Mouse (Mus musculus) common myeloid progenitor, adult 5-6 weeks (primary cell): ENCODE results near the gene Pld2. TPM values are rescaled to one million over a fixed set of nuclear protein-coding genes. Genes with fewer than 3 reads are reported as not detected.
"Not testable (repeated sequence)": the region's sequence is repeated elsewhere in the genome, so short reads cannot be mapped to it uniquely, and the experiment has no call there.

Experiments
- ATAC-seq: replicated peaks from 2 replicates; pipeline ENCODE4 v1.8.0; 2016; ENCODE audit warnings: low read depth, mild to moderate bottlenecking, moderate TSS enrichment, inconsistent platforms; ENCODE audit not compliant: poor library complexity, severe bottlenecking
- total RNA-seq: library from RNA; stranded (forward); fragments of 200-1000, 187-1606 nt; gene quantifications from 2 replicates; pipeline ENCODE4 v1.2.3, GENCODE M21; 2017

The Pld2 gene
- 1.2 and 2.7 TPM in 2 replicates for total RNA-seq

DNA sequence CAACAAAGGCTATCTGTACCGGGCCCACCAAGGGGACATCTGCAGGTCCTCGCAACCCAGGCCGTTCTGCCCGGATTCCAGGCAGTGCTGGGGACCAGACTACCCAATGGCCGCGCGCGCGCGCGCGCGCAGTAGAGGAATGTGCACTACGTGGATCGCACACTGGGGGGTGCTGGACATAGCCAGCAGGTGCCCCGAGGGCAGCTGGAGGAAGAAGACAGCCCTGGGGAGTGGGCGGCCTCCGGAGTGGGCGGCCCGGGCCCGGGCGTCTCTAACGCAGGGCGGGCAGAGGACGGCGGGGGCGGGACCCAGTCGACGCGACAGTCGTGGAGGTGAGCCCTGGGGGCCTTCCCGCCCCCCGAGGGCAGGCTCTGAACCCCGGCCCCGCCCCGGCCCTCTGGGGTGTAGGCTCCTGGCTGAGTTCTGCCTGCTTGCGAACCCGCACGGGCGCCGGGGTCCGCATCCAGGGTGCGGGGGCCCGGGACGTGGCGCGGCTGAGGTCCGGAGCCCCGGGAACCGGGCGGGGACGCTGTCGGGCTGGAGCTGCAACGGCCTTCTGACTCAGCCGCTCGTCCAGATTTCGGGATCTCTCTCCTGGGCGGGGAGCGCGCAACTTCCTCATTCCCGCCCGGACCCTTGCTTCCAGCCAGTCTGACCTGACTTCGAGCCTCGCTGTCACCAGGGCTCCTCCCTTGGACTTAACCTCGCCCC, at the start of gene Pld2:
Gene Pld2 (plus strand): TSS at position 188 of the 711 bp plus-strand sequence.
- ATAC-seq, result peak; percentile 90

DNA sequence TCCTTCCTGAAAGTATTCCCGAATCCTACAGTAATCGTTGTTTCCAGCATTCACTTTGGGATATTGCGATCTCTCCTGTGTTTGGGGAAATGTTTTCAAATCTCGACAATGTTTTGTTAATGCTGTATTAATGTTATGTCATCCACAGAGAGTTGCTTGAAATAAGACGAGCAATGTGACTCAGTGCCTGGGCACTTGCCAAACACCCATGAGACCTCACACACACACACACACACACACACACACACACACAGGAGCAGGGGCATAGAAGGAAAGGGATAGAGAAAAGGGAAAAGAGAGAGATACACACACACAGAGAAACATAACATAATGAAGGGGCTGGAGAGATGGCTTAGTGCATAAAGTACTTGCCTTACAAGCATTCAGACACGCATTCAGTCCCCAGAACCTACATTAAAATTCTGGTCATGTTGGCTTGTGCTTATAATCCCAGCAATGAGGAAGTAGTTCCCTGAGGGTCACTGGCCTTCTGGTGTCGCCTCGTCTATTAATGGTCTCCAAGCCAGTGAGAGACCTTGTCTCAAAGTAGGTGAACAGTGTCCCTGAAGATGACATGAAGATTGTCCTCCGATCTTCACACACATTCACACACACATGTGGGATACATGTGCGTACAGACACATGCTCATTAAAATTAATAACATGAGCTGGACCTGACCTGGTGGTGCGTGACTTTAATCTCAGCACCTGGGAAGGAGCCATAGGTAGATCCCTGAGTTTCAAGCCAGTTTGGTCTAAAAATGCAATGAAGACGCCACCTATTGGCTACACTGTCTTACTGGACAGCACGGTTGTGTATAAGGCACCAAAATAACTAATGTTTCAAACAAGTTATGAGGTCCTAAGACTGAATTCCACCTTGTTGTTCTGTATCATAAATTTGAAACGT, 40.0 kb upstream of the Pld2 start:
- no peak for ATAC-seq

DNA sequence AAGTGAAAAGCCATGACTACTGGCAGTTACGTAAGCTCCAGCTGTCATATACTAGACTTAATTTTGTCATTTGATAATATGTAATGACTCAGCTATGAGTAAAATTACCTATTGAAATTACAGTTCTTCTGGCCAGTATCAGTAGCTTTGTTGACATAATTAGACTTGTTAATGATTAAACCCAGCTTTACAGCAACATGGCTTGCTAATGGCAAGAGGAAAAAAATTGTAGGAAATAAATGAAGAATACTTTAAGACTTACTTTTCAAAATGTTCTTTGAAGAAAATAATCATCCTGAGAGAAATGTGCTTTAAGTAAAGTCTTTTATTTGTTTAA, 39.4 kb upstream of the Pld2 start:
- no peak for ATAC-seq

DNA sequence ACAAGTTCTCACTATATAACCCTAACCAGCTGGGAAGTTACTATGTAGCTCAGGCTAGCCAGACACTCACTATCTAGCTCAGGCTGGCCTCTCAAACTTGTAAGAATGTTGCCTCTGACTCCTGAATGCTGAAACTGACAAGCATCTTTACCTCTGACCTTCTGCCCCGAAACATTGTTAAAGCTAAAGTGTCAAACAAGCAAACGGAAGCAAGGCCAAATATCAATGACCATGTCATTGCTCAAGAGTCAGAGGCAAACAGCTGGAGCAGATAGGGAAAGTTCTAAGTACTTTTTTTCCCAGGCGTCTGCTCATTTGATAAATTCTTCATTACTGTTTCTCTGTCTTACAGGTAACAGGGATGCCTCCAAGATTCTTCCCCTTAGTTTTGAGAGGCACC, 37.8 kb upstream of the Pld2 start:
- no peak for ATAC-seq

DNA sequence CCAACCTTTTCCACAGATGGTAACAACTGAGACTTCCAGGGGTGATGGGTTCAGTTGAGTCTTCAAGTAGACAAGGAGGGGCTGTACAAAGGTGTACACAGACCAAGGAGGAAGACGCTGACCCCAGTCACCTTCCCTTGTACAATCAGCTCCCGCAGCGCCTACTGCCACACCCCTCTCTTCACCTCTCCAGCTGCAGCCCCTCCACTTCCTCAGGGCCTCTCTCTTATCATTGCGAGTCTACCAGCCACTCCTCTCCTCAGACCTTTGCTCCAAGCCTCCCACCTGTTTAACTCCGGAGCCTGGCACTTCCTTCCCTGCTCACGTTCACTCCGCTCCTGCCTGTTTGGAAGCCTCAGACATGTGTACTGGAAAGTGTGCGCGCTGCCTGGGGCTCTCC, 34.9 kb upstream of the Pld2 start, which contains the start of gene Tm4sf5:
Gene Tm4sf5 (plus strand): TSS at position 275 of the 400 bp plus-strand sequence.
- no peak for ATAC-seq

DNA sequence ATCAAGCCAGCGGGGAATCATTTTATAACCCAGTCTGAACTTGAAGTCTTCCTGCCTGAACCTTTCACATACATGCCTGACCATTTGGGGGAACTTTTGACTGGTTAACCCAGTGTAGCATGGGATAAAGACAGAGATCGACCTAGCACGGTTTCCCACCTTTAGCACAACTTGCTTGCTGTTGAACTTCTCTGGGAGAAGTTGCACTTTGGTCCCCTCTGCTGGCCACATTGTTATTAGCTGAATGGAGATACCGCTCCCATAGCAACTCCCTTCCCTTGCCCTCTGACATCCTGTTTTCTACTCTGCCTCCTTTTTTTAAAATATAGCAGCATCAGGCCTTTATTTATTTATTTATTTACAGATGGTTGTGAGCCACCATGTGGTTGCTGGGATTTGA, 33.5 kb upstream of the Pld2 start:
- peak; percentile 83 for ATAC-seq

DNA sequence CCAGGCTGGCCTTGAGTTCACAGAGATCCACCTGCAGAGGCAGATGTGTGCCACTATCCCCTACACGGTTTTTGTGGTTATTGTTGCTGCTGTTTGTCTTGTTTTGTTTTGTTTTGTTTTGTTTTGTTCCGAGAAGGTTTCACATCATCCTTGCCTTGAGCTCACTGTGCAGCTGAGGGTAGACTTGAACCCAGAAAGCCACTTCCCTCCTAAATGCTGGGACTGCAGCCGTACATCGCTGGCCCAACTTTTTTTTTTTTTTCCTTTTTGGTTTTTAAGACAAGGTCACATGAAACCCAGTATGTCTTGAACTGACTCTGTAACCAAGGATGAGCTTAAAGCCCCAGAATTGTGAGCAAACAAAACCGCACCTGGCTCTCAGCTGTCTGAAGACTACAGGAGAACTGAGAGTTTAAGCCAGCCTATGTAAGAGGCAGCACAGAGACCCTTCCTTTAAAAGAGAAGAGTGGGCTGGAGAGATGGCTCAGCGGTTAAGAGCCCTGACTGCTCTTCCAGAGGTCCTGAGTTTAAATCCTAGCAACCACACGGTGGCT, 32.8 kb upstream of the Pld2 start:
- no peak for ATAC-seq

DNA sequence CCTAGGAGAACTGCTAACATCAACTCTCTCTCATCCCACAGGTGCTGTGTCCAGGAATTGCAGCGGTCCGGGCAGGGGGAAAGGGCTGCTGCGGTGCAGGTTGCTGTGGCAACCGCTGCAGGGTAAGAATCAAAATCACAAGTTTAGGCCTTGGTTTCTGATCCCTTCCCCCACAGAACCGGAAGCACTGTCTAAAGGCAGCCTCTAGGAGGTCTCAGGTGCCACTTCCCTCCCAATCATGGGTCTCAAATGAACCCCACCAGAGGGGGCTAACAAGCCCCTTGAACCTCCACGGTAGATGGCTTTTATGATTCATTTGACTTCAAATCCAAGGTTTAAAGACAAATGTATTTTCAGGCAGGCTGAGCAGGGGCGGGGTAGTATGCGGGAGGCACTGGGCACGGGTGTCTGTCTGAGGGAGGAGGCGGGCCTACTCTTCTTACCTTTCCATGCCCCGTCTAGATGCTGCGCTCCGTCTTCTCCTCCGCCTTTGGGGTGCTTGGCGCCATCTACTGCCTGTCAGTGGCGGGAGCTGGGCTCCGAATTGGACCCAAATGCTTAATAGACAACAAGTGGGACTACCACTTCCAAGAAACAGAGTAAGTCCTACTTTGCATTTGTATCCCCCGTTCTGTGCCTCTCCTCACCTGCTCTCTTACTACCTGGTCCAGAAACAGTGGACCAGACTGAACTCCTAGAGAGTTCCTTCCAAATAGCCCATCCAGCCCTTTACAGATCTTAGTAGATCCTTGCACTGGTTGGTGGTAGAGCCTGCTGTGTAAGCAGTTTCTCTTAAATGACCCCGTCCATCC, 29.9 kb upstream of the Pld2 start:
- peak; percentile 78 for ATAC-seq

DNA sequence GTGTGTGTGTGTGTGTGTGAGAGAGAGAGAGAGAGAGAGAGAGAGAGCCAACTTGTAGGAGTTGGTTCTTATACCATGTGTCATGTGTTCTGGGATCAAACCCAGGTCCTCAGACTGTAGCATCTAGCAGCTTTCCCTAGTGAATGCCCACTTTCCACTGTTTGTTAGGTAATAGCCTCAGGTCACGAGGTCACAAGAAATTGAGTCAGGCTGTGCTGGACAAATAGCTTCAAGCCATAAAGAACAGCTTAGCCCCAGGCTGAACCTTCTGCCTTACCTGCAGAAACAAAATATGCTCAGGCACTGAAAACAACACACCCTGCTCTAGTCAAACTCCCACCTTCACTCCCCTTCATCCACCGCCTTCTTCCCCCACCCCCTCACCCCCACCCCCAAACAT, 28.6 kb upstream of the Pld2 start:
- ATAC-seq, result no peak

DNA sequence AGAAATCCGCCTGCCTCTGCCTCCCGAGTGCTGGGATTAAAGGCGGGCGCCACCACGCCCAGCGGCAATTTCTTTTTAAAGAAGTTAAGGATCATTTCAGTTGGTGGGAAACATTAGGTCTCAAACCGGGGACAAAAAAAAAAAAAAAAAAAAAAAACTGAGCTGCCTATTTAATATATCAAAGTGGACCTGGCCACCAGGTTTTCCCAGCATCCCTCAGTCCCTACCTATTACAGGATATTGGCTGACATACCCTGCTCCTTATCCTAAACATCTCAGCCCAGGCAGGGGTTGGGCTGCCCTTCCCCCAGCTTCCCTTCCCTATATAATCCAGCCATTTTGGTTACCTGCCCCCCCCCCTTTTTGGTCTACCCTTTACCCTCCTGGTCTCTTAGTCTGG, 28.0 kb upstream of the Pld2 start:
- no peak for ATAC-seq

DNA sequence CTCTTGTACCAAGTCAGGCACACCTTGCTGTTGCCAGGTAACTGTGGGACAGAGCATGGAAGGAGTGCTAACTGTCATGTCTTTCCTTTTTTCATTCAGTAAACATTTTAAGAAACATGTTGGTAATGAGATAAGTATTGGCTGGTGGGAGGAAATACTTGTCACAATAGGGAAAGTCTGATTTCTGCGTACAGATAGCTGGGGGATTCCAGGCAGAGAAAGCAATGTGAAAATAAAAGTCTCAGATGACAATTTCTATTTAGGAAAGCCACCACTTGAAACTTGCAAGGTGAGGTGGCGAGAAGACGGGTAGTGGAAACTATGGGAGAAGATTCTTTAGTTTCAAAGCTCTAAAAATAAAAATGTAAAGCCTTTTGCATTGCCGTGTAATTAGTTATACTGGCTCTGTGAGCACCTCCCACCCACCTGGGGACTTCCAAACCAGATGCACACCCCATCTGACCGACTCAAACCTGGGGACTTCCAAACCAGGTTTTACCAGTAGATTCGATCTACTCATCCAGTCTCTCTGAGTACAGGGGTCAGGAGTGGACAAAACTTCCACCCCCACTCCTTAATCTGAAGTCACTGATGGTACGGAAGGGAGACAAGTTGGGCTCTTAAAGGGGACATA, 27.0 kb upstream of the Pld2 start:
- ATAC-seq, result no peak

DNA sequence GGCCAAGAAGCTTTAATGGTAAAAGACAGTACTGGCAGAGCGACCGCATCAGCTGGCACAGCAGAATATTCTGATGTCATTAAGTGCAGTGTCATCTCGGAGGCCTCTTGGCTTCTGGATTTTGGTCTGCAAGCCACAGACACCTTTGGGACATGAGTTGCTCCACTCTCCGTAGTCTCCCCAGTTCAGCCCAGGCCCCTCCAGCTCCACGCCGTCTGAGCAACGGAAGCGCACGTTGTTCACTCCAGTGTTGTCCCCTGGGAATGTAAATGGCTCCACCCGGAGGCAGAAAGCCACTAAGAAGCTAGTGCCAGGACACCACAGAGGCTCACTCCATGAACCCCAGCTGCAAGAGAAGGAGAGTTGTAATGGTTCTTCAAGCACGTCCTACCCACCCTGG, 26.3 kb upstream of the Pld2 start:
- ATAC-seq, result no peak

DNA sequence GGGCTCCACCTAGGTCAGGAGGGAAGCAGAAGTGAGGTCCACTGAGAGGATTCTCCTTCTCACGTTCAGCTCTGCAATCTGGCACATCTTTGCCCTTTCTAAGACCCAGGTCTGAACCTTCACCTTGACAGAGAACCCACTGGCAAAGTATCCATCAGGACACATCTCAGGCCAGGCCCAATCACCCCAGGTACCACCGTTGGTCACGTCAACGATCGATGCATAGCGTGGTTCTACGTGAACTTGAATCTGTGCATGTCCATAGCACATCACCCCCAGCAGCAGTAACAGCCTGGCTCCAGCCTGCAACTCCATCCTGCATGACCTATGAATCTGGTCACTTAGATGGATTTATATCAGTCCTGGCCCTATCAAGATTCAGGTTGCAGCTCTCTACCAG, 25.6 kb upstream of the Pld2 start, which contains the start of gene Vmo1:
Gene Vmo1 (minus strand): TSS at position 329 of the 400 bp plus-strand sequence.
- no peak for ATAC-seq

DNA sequence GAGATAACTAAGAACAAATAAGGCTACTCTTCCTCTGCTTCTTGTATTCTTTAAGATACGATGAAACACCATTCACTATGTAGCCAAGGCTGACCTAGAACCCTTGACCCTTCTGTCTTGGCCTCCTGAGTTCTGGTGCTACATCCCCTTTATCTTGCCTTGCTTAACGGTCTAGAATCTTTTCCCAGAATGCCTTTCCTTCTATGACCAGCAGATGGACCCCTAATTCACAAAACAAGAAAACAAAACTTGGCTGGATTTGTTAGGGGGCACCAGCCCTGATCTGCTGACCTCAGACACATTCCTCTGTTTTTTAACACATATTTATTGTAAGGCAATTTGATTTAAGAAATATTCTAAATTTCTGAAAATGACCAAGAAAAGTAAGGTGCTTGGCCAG, 23.5 kb upstream of the Pld2 start:
- peak; percentile 66 for ATAC-seq

DNA sequence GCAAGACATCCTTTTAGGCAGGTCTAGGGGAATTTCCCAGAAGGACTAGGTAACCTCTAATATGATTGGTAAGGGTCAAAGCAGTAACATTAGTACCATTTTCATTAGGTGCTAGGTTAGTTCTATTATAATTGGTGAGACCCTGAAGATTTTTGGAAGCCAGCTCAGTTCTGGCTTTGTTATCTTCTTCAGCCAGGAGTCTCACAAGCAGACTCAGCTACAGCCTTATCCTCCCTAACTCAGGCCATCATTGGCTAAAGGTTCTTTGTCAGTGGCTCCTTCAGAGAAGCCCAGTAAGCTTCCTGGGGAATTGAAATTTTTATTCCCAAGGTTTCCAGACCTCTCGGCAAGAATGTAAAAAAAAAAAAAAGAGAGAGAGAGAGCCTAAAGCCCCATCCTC, 21.4 kb upstream of the Pld2 start:
- no peak for ATAC-seq

DNA sequence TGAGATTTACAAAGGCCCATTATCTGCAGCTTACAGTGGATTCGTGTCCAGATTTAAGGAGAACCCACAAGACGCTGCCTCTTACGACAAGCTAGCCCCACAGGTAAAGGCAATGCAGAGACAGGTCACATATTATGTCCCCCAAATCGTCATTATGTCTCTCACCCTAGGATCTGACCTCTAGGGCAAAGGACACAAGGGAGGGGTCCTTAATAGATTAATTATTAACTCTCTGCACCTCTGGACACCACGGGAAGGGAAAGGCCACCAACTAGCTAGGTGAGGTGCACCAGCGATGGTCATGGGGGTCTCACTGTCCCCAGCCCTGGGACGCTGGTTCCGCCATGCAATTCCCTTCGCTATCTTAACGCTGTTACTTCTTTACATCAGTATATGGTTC, 20.9 kb upstream of the Pld2 start, which contains the start of gene Gltpd2:
Gene Gltpd2 (plus strand): TSS at position 274 of the 400 bp plus-strand sequence.
- no peak for ATAC-seq

DNA sequence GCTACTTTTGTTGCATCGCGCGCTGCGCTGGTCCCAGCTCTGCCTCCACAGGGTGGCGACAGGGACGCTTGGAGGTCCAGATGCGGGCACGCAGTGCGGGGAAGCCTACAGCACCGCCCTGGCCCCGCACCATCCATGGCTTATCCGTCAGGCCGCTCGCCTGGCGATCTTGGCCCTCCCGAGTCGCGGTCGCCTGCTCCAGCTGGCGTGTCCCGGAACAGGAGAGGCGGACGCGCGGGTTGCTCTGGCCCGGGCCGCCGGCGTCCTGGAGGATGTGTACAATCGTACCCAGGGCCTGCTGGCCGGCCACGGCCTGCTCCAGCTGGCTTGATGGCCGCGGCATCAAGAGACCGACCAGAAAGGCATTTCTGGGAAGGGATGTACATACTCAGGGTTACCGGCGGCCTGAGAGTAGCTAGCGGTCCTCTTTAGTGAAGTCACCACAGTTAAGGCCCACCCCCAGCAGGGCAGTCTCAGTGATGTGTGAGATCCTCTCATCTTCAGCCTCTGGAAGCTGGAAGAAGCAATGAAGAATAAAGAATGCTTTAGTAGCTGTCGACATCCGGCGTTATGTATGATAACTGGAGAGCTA, 19.6 kb upstream of the Pld2 start:
- no peak for ATAC-seq

DNA sequence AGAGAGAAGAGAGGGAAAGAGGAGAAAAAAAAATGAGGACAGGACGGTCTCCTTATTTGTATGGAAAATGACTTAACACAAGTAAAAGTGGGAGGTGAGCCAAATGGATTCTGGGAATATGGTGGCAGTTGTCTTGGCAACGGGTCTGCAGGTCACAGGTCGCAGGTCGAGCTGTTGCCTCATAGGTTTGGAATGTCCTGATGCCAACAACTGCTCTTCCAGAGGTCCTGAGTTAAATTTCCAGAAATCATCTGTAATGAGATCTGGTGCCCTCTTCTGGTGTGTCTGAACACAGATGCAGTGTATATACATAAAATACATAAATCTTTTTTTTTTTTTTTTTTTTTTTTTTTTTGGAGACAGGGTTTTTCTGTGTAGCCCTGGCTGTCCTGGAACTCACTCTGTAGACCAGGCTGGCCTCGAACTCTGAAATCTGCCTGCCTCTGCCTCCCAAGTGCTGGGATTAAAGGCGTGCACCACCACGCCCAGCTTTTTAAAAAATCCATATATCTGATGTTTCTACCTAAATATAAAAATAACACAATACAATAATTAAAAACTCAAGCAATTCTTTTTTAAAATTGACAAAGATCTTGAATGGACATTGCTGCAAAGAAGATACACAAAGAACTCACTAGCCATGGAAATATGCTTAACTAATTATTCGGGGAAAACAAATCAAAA, 16.4 kb upstream of the Pld2 start:
- ATAC-seq, result not testable (repeated sequence)

DNA sequence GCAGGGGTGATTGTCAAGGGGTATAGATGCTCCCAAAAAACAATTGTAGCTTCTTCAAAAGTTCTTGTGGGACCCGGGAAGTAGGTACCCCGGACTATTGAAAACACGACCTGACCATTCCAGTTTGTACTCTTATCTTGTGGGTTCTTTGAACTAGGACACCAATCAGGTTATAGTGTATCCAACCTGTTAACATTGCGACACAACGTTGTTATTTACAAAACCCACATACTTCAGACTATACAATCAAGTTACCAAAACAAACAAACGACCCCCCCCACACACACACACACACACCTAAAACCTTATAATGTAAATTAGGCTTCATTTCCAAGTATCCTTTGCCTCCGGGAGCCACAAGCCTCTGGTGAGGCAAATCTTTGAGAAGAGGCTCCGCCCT, 15.1 kb upstream of the Pld2 start:
- peak; percentile 16; the same call in 1 of the 2 replicates for ATAC-seq
